ENCODE assay signal across 11 mouse cellular contexts in the genomic region with DNA sequence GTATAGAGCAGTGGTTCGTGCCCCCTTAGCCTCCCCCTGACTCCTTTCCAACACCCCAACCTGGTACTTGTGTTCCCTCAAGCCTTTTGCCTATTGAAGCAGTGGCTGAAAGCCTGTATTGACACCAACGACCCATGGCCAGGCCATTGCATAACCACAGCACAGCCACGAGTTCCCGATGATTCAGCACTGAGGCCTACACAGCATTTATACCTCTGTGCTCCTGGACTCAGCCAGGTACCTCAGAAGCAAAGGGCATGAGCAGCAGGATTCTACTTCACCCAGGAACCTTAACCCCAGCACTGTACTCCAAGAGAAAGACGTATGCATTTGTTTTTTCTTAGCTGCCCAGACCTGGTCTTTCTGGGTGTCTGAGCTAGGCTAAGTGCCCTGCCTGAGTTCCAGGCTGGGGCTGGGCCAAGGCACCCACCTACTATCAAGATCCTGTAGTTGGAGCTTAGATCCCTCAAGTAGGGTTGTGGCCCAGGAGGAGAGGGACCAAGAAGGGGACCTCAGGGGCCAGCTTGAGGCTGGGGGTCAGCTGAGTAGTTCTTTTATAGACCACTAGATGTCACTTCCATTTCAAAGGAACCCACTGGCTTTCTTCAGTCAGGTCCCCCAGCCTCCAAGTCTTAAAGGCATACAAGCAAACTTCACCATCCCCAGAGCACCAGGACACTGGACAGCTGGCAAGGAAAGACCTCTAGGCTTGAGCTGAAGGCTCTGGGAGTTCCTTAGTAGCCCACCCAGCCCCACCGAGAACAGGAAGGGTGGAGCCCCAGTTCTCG.
DNase-seq lines count a peak whose midpoint lies in the region; ATAC-seq lines count a peak whose summit lies in the region.
"Had no signal": no experiment of that assay in that cellular context is flagged by ENCODE, and none has a peak within 500 bp of the region (broad histone marks: within the 10 kb centered on the region; RNA-seq: fewer than 3 reads in every experiment).

No protein-coding gene starts in this region.

- 0 out of 2 replicates have a peak overlapping the region, but pooled peaks have one; percentile 23 for H3K27ac ChIP-seq in heart, embryonic 10.5 days
- H3K27ac ChIP-seq: hindbrain, embryonic 15.5 days; stomach, embryonic 15.5 days had no signal

- WGBS in heart, embryonic 10.5 days: 76% methylated on average over 7 of the region's 7 CpGs

- no peaks in the 10 kb centered on the region for H3K27me3 ChIP-seq in heart, embryonic 10.5 days (ENCODE audit: insufficient read depth, poor library complexity, severe bottlenecking)
- H3K27me3 ChIP-seq: hindbrain, embryonic 15.5 days; Patski; stomach, embryonic 15.5 days had no signal

- no peak for DNase-seq in heart, embryonic 10.5 days (ENCODE audit: low spot score)
- no peak for DNase-seq in heart, adult 8-10 months (ENCODE audit: low spot score)
- DNase-seq in adrenal gland, adult 2 months: peak; percentile 85
- DNase-seq in kidney, adult 9 months: peak; percentile 89
- DNase-seq in lung, postnatal 4 days: peak; percentile 37 to 57
- DNase-seq in c-Kit-positive CD71-positive TER-119-positive erythroid progenitor cells, embryonic 14.5 days (ENCODE audit: low spot score): no peak
- no peak for DNase-seq in layer of hippocampus, adult 9-11 months

- H3K4me1 ChIP-seq in heart, embryonic 10.5 days: peaks cover 21% of the 10 kb centered on the region
- H3K4me1 ChIP-seq: hindbrain, embryonic 15.5 days had no signal

- no peaks in the 10 kb centered on the region for H3K36me3 ChIP-seq in heart, embryonic 10.5 days
- H3K36me3 ChIP-seq: hindbrain, embryonic 15.5 days; stomach, embryonic 15.5 days had no signal

- no peaks in the 10 kb centered on the region for H3K9me3 ChIP-seq in heart, embryonic 10.5 days
- H3K9me3 ChIP-seq: hindbrain, embryonic 15.5 days; stomach, embryonic 15.5 days had no signal

- H3K4me3 ChIP-seq in heart, embryonic 10.5 days: no peak overlapping the region
- H3K4me3 ChIP-seq: hindbrain, embryonic 15.5 days; stomach, embryonic 15.5 days had no signal

- ATAC-seq in activated CD4-positive, CD25-positive, alpha-beta regulatory T cell, adult 4 months: no peak
- ATAC-seq: Patski had no signal

Comparison
In these comparisons a context has a peak if more than half of its experiments do, and no peak if none do; other contexts are left out.
1. DNase-seq: peak in adrenal gland, adult 2 months (single experiment), kidney, adult 9 months (single experiment) and lung, postnatal 4 days (2 of 2); none in heart, embryonic 10.5 days (single experiment), heart, adult 8-10 months (single experiment), c-Kit-positive CD71-positive TER-119-positive erythroid progenitor cells, embryonic 14.5 days (single experiment) and layer of hippocampus, adult 9-11 months (single experiment).